Mouse (Mus musculus): ENCODE data around the gene Trio. TPM values are rescaled to one million over a fixed set of nuclear protein-coding genes. Genes with fewer than 3 reads are reported as not detected.

Gene Trio
- total RNA-seq, 2 experiments from 2014 or later: 278 to 290 TPM

- no peak for DNase-seq
- intact Hi-C loops (cut with DNase I): no loop called here
Measured at GRCm38 (mm10) chr15:27926941-27927340, 98.7 kb downstream of the Trio start.

GRCm38 (mm10) chr15:27926450-27926849 lies 99.2 kb downstream of the Trio start:
- no peak for DNase-seq
- intact Hi-C loops (cut with DNase I): no loop called here

GRCm38 (mm10) chr15:27925865-27926264 lies 99.8 kb downstream of the Trio start:
- intact Hi-C loops (cut with DNase I): no loop called here
- no peak for DNase-seq

GRCm38 (mm10) chr15:27925004-27925635 lies 100.5 kb downstream of the Trio start:
- no peak for DNase-seq
- intact Hi-C loops (cut with DNase I): no loop called here

- DNase-seq: no peak
- intact Hi-C loops (cut with DNase I): loop anchor here (5.0 kb wide), 1 partner anchor 233 kb away; no protein-coding TSS in a partner anchor
Measured at GRCm38 (mm10) chr15:27923987-27924341, 101.7 kb downstream of the Trio start.

- peak; percentile 74 for DNase-seq
- intact Hi-C loops (cut with DNase I): loop anchor here (5.0 kb wide), 1 partner anchor 234 kb away; no protein-coding TSS in a partner anchor
Measured at GRCm38 (mm10) chr15:27923280-27923986, 102.2 kb downstream of the Trio start.

GRCm38 (mm10) chr15:27920751-27921150 lies 104.9 kb downstream of the Trio start:
- DNase-seq: no peak
- intact Hi-C loops (cut with DNase I): loop anchor here (5.0 kb wide), 1 partner anchor 237 kb away; no protein-coding TSS in a partner anchor

GRCm38 (mm10) chr15:27919540-27919939 lies 106.1 kb downstream of the Trio start:
- intact Hi-C loops (cut with DNase I): loop anchor here (5.0 kb wide), 2 partner anchors 108 to 263 kb away; partner anchors contain the start of gene Trio

GRCm38 (mm10) chr15:27918798-27919197 lies 106.8 kb downstream of the Trio start:
- intact Hi-C loops (cut with DNase I): loop anchor here (5.0 kb wide), 2 partner anchors 109 to 264 kb away; partner anchors contain the start of gene Trio
- no peak for DNase-seq

More at GRCm38 (mm10) chr15:27919540-27919939, 106.1 kb downstream of the Trio start:
- DNase-seq: peak; percentile 64

GRCm38 (mm10) chr15:27916204-27916603 lies 109.4 kb downstream of the Trio start:
- no peak for DNase-seq
- intact Hi-C loops (cut with DNase I): loop anchor here (5.0 kb wide), 2 partner anchors 111 to 266 kb away; partner anchors contain the start of gene Trio

GRCm38 (mm10) chr15:27913013-27913412 lies 112.6 kb downstream of the Trio start:
- intact Hi-C loops (cut with DNase I): no loop called here
- no peak for DNase-seq

- intact Hi-C loops (cut with DNase I): no loop called here
- no peak for DNase-seq
Measured at GRCm38 (mm10) chr15:27911196-27911595, 114.5 kb downstream of the Trio start.

- no peak for DNase-seq
- intact Hi-C loops (cut with DNase I): no loop called here
Measured at GRCm38 (mm10) chr15:27910179-27910578, 115.5 kb downstream of the Trio start.

GRCm38 (mm10) chr15:27907649-27908048 lies 118.0 kb downstream of the Trio start:
- DNase-seq: no peak
- intact Hi-C loops (cut with DNase I): no loop called here

- intact Hi-C loops (cut with DNase I): no loop called here
- no peak for DNase-seq
Measured at GRCm38 (mm10) chr15:27906409-27906808, 119.2 kb downstream of the Trio start.

- peak; percentile 55 for DNase-seq
- intact Hi-C loops (cut with DNase I): no loop called here
Measured at GRCm38 (mm10) chr15:27905341-27905740, 120.3 kb downstream of the Trio start.

GRCm38 (mm10) chr15:27904346-27905005 lies 121.2 kb downstream of the Trio start:
- intact Hi-C loops (cut with DNase I): no loop called here
- no peak for DNase-seq

- DNase-seq: no peak
- intact Hi-C loops (cut with DNase I): no loop called here
Measured at GRCm38 (mm10) chr15:27901200-27901599, 124.4 kb downstream of the Trio start.

- DNase-seq: no peak
- intact Hi-C loops (cut with DNase I): no loop called here
Measured at GRCm38 (mm10) chr15:27898795-27899406, 126.7 kb downstream of the Trio start.

GRCm38 (mm10) chr15:27894112-27894511 lies 131.5 kb downstream of the Trio start:
- intact Hi-C loops (cut with DNase I): no loop called here
- DNase-seq: no peak

GRCm38 (mm10) chr15:27892029-27892428 lies 133.6 kb downstream of the Trio start:
- intact Hi-C loops (cut with DNase I): no loop called here
- DNase-seq: no peak

Data from left cerebral cortex, postnatal 4 days (tissue).